Mouse (Mus musculus) cortical plate, adult 2 months (tissue): Measurements from ENCODE around the gene Gm42421. TPM values are rescaled to one million over a fixed set of nuclear protein-coding genes. Genes with fewer than 3 reads are reported as not detected.
A peak's percentile ranks its signal among the peaks of the same experiment; 100 is the strongest.

Experiments used
- H3K27ac ChIP-seq: fragments of 200-500 bp; 2 replicates; pipeline ENCODE4 v1.5.1; 2012; ENCODE audit warnings: low read length, control low read depth, inconsistent platforms; ENCODE audit not compliant: insufficient read depth
- H3K4me1 ChIP-seq: fragments of 200-500 bp; 2 replicates; pipeline ENCODE4 v1.6.1; 2011; ENCODE audit warnings: low read length; ENCODE audit not compliant: control insufficient read depth, insufficient read depth
- H3K4me3 ChIP-seq: fragments of 200-500 bp; 2 replicates; pipeline ENCODE4 v1.5.1; 2011; ENCODE audit warnings: mild to moderate bottlenecking, low read length, control low read depth; ENCODE audit not compliant: insufficient read depth
- CTCF ChIP-seq: fragments of 200-500 bp; IDR thresholded peaks from 2 replicates; pipeline ENCODE4 v1.5.1; 2011; ENCODE audit warnings: mild to moderate bottlenecking, control low read depth, low read length; ENCODE audit not compliant: insufficient read depth; ENCODE audit errors: extremely low read depth
- POLR2A ChIP-seq: fragments of 200-500 bp; IDR thresholded peaks from 2 replicates; pipeline ENCODE4 v1.6.1; 2011; ENCODE audit warnings: mild to moderate bottlenecking, low read length, control low read depth; ENCODE audit not compliant: insufficient read depth; ENCODE audit errors: extremely low read depth
- polyA plus RNA-seq: library from polyadenylated mRNA; depleted of rRNA; stranded (reverse); fragments of >200 nt; gene quantifications from 2 replicates; pipeline ENCODE4 v1.2.3, GENCODE M21; 2012

Gene Gm42421
- polyA plus RNA-seq, 1 experiment: 3.1 TPM

- H3K4me3 ChIP-seq: peak within 1 kb of the TSS; percentile 65
- H3K27ac ChIP-seq: peak within 1 kb of the TSS; percentile 21; the same call in 1 of the 2 replicates
- TF ChIP-seq CTCF (no peak), POLR2A (peak; percentile 58)
Observed at GRCm38 (mm10) chr5:143909417-143910400, 18.3 kb upstream of the Gm42421 start, which contains the start of the genes Aimp2 and Pms2. Gene Aimp2, minus strand, starts transcription at chr5:143909847. Gene Pms2, plus strand, starts transcription at chr5:143909964.

GRCm38 (mm10) chr5:143916221-143916620, 11.8 kb upstream of the Gm42421 start:
- H3K4me3 ChIP-seq: no peak overlapping the region
- TF ChIP-seq POLR2A (no peak), CTCF (no peak)
- no peaks in the 10 kb centered on the region for H3K4me1 ChIP-seq
- no peak overlapping the region for H3K27ac ChIP-seq

More at GRCm38 (mm10) chr5:143909417-143910400, 18.3 kb upstream of the Gm42421 start, which contains the start of the genes Aimp2 and Pms2:
- H3K4me1 ChIP-seq: peaks cover 5% of the 10 kb centered on the region; the same call in 1 of the 2 replicates

GRCm38 (mm10) chr5:143917418-143917817, 10.6 kb upstream of the Gm42421 start:
- TF ChIP-seq CTCF (peak; percentile 58), POLR2A (no peak)
- Histone ChIP-seq H3K4me1 (no peaks in the 10 kb centered on the region), H3K4me3 (no peak overlapping the region), H3K27ac (no peak overlapping the region)

DNA sequence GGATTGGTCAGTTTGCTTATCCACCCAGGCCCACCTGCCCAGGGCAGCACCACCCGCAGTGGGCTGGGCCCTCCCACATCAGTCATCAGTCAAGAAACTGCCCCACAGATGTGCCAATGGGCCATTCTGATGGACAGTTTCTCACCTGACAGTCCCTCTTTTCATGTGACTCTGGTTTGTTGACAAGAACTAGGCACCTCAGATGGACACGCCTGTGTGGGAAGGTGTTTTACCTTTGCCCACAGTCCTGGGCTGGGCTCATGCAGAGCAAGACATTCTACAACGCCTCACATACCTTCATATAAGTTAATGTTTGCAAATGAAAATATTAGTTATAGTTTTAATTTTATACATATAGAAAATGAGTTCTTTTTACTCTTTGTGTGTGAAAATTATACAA, 9.9 kb upstream of the Gm42421 start:
- H3K4me1 ChIP-seq: no peaks in the 10 kb centered on the region
- H3K4me3 ChIP-seq: no peak overlapping the region
- no peak overlapping the region for H3K27ac ChIP-seq
- TF ChIP-seq POLR2A (no peak), CTCF (no peak)

DNA sequence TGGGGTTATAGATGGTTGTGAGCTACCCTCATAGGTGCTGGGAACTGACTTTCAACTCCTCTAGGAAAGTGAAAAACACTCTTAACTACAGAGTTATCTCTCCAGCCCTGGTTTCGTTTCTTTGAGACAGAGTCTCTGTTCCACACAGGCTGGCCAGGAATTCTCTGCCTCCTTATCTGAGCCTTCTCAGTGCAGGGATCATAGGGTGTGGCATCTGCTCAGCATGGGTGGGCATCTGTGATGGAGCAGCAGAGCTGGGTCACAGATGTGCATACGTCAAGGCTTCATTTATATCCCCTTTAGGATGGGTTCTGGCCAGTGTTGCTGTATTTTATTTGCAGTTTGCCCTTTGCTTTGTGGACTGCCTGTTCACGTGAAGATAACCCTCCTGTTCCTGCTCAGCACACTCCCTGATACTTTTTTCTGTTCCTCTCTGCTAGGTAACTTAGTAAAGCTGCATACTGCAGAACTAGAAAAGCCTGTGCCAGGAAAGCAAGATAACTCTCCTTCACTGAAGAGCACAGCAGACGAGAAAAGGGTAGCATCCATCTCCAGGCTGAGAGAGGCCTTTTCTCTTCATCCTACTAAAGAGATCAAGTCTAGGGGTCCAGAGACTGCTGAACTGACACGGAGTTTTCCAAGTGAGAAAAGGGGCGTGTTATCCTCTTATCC, 3.1 kb upstream of the Gm42421 start:
- Histone ChIP-seq H3K4me1 (no peaks in the 10 kb centered on the region), H3K27ac (no peak overlapping the region), H3K4me3 (no peak overlapping the region)
- TF ChIP-seq CTCF (no peak), POLR2A (no peak)

DNA sequence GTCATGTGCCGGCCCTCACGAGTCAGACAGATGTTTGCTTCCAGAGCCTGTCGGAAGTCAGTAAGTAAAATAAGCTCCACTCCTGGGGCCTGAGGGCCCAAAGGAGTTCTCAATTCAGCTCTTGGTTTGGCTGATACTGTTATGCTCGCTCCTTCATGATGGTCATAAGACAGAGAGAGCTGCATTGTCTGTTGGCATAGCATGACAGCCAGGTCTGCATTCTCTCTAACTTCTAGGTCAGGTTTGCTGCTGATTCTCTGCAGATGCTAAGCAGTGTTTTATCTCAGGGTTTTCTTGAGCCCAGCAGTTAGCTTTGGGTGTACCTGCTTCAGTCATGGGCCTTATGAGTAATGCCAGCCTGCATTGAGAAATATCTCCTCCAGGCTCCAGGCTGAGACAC, 1.3 kb downstream of the Gm42421 start:
- Histone ChIP-seq H3K4me1 (no peaks in the 10 kb centered on the region), H3K4me3 (no peak overlapping the region), H3K27ac (no peak overlapping the region)
- TF ChIP-seq POLR2A (no peak), CTCF (no peak)

GRCm38 (mm10) chr5:143930656-143931055, 2.7 kb downstream of the Gm42421 start:
- no peak for TF ChIP-seq POLR2A
- no peak for TF ChIP-seq CTCF
- no peak overlapping the region for H3K4me3 ChIP-seq
- H3K4me1 ChIP-seq: no peaks in the 10 kb centered on the region
- no peak overlapping the region for H3K27ac ChIP-seq

DNA sequence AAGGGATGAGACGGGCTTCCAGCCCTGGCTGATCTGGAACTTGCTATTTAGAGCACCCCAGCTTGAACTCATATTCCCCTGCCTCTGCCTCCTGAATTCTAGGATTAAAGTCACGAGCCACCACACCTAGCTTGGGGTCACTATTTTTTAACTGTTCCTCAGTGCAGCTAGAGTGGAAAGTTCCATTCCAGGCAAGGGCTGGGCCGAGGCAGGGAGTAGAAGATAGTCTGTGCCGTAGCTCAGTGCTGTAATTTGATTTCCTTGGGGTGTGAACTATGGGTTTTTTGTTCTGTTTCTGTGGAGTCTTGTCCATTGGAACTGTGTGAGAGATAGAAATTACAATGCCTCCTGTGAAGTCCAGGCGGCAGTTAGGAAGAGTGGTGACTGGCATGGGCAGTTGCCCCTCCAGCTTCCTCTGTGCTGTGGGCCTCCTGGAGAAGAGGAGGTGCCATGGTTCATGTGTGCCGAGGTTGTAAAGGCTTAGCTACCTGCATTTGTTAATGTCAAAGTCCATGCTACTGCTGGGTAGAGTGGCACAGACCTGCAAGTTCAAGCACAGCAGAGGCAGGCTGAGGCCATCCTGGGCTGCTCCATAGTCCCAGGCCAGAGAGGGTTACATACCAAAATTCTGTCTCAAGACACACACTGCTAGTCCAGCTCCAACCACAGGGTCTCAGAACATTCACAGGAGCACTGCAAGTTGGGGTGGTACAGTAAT, 4.0 kb downstream of the Gm42421 start:
- no peak overlapping the region for H3K27ac ChIP-seq
- no peak overlapping the region for H3K4me3 ChIP-seq
- no peaks in the 10 kb centered on the region for H3K4me1 ChIP-seq
- TF ChIP-seq POLR2A: no peak
- no peak for TF ChIP-seq CTCF

GRCm38 (mm10) chr5:143932831-143933230, 4.9 kb downstream of the Gm42421 start, which contains the start of gene Rsph10b:
Gene Rsph10b, plus strand, starts transcription at chr5:143933035.
- H3K27ac ChIP-seq: no peak within 1 kb of the TSS
- TF ChIP-seq CTCF (no peak), POLR2A (no peak)
- H3K4me1 ChIP-seq: no peaks in the 10 kb centered on the region
- no peak within 1 kb of the TSS for H3K4me3 ChIP-seq
